Mouse (Mus musculus) embryonic stem cell, embryonic (primary cell): ENCODE measurements at regions not wholly inside any gene's neighbourhood (a gene's known extent, or its start where the extent isn't known, plus 50 kb on each side); places are given as distances from the start of the nearest gene placed in this dataset.

ENCODE experiments used
- CTCF ChIA-PET, 4 experiments: fragments of 300-600 bp in 2 of 4; fragments of 350-600 bp in 2 of 4; sonication (Branson Sonifier 250); formaldehyde crosslinking; loops; one replicate each; lab custom pipeline; 2022; ENCODE audit warnings: inconsistent platforms in 2 of 4; lab: Charles Lee
- POLR2A ChIA-PET, 4 experiments: fragments of 300-600 bp in 2 of 4; fragments of 350-600 bp in 2 of 4; sonication (Branson Sonifier 250); formaldehyde crosslinking; loops; one replicate each; lab custom pipeline; 2022; ENCODE audit warnings: antibody characterized with exemption in 4 of 4, inconsistent platforms in 1 of 4; lab: Charles Lee

DNA sequence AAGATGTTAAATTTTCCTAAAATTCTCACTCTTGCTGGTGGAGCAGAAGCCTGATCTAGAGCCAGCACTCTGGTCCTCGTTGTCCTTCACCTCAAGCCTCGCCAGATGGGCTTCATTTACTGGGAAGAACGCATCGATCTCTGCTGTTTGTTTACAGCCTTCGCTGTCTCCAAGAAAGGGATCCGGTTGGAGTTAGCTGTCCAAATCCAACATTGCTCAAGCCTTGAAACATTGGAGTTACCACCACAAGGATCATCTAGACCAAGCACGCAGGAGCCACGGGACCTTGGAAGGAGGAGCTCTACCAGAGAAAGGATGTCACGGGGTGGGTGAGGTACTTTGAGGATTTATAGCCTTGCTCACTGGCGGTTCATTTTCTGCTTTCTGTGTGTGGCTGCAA is 788.2 kb downstream of the Fat4 start:
- CTCF ChIA-PET = no interaction called here
- POLR2A ChIA-PET = no interaction called here

DNA sequence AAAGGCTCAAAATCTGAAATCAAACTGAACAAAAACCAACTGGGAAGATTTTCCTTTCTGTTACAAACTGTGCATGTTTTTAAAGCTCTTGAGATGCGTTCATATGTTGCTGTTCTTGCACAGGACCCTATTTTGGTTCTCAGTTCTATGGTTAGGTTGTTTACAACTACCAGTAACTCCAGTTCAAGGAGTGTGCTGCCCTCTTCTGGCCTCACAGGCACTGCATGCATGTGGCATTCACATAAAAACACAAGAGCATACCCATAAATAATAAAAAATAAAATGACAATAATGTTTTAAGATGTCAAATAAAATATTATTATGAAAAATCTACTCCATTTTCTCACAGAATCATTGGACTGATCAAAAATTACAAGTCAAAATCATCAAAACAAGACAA is 818.9 kb downstream of the Fat4 start:
- CTCF ChIA-PET = interaction anchor here in 1 of 4 experiments (0.6 kb wide), 1 partner anchor 822 kb away, joined by 3 read pairs; no protein-coding TSS in a partner anchor
- POLR2A ChIA-PET = no interaction called here

DNA sequence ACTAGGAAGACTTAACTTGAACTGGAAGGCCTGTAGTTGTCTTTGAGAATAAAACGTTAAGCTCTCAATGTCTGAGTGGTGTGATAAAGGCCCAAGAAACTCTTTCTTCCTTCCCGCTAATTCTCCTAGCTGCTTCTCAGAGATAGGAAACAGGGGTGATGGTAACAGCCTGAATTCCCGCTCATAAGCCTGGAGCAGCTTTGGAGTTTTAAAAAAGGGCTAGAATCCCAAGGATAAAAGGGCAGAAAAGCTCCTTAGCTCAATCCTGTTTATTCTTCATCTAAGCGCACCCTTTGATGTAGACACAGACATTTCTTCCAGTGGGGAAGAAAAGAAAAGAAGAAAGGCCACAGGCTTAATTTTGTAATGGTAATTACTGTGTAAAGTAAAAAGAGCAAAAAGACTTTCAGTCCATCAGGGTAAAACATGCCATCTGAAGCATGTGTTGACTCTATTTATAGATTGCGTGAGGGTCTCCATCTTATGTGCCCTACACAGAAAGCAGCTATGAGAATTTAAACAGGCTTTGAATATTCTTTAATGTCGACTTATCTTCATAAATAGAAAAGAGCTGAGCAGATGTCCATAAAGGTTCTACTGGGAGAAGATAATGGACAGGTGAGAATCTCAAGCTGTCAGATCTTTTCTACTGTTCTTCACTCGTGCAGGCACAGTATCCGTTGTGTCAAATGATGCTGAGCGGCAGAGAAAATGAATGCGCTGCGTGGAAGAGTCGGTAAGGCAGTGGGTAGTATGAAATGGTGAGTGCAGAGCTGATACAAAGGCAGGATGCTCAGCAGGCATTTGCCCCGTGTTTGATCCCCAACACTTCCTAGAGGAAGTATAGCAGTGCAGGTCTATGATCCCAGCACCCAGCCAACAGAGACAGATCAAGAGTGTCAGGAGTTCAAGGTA is 818.0 kb upstream of the Intu start:
- CTCF ChIA-PET = interaction anchor here in 1 of 4 experiments (0.7 kb wide), 1 partner anchor 680 kb away, joined by 3 read pairs; no protein-coding TSS in a partner anchor
- POLR2A ChIA-PET = interaction anchor here in 1 of 4 experiments (0.7 kb wide), 1 partner anchor 703 kb away, joined by 3 read pairs; no protein-coding TSS in a partner anchor

GRCm38 (mm10) chr3:39714056-39714592 is 817.0 kb upstream of the Intu start:
- ChIA-PET CTCF (interaction anchor here in 1 of 4 experiments (0.7 kb wide), 1 partner anchor 679 kb away, joined by 3 read pairs; no protein-coding TSS in a partner anchor), POLR2A (no interaction called here)

- ChIA-PET POLR2A (no interaction called here), CTCF (no interaction called here)
Measured at GRCm38 (mm10) chr3:39718946-39719545, 812.0 kb upstream of the Intu start.

DNA sequence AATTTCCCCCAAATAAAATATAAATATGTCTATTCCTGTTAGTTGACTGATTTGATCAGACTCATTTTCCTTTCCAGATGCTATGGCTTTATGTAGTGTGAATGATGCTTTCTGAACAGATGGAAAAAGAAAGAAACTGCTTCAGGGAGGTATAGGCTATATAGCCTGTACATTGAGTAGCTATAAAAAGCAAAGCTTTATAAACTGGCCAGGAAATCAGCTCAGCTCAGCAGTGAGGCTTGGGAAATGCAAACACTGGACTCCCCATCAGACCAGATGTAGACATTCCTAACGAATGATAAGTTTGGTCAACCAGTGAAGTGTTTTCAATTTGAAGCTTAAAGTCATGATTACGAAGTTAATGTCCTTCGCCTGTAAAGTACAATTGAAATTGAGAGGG is 805.3 kb upstream of the Intu start:
- ChIA-PET CTCF (no interaction called here), POLR2A (no interaction called here)

- CTCF ChIA-PET = no interaction called here
- POLR2A ChIA-PET = no interaction called here
Measured at GRCm38 (mm10) chr3:39736639-39737038, 794.4 kb upstream of the Intu start.

- ChIA-PET POLR2A (no interaction called here), CTCF (no interaction called here)
Measured at GRCm38 (mm10) chr3:39745947-39746346, 785.1 kb upstream of the Intu start.

- POLR2A ChIA-PET = no interaction called here
- CTCF ChIA-PET = no interaction called here
Measured at GRCm38 (mm10) chr3:39768981-39769568, 762.0 kb upstream of the Intu start.

DNA sequence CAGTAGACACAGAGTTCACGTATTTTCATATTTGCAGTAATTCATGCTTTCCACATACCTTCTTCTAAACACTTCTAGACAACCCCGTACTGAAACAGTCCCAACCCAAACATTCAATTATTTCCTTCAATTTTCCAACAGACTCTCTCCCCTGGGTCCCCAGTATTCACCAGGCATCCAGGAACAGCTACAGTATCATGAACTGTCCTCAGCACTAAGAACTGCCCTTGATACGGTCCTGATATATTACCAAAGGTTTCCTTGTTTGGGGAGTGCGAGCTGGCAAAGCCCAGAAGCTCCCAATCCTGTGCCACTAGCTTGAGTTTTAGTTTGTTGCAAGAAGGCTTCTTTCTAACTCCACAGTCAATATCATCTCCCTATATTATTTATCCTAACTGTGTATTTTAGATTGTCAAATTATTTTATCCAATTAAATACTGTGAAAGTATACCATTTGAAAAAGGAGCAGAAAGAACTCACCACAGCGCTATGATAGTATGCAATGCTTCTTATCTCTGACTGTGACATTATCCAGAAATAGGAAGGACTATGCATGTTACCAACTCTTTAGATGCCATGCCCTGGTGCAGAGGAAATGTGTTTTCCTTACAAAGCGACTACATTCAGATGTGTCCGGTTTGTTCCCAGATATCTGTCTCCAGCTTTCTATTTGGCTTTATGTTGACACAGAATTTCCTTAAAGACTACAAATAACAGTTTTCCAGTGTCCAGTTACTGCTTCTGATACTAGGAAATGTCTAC is 754.6 kb upstream of the Intu start:
- CTCF ChIA-PET = no interaction called here
- POLR2A ChIA-PET = no interaction called here

DNA sequence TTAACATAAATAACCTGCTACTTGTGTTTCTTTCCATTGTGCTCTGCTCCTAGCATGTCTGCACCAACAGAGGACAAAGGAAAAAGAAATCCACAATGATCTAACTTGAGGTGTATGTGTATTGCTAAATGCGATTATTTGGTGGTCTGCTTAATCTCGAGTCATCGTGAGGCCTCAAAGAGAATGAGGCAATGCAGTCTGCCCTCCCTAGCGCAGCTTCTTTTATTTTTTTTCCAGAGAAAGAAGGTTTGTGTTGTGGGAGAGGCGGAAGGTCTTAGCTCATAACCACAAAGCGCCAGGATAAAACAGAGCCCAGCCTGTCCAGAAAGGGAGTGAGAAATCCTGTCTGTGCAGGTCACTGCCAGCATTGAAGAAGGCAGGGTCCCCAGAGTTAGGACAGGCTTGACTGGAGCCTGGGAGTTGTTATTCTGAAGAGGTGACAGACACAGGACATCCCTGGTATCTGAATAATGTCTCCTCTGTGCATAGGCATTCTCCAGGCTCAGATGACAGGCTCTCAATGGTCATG is 751.3 kb upstream of the Intu start:
- CTCF ChIA-PET = no interaction called here
- POLR2A ChIA-PET = interaction anchor here in 1 of 4 experiments (0.5 kb wide), 1 partner anchor 839 kb away, joined by 3 read pairs; no protein-coding TSS in a partner anchor

- POLR2A ChIA-PET = no interaction called here
- CTCF ChIA-PET = no interaction called here
Measured at GRCm38 (mm10) chr3:39780270-39780669, 750.8 kb upstream of the Intu start.

- ChIA-PET POLR2A (no interaction called here), CTCF (no interaction called here)
Measured at GRCm38 (mm10) chr3:39784901-39785300, 746.2 kb upstream of the Intu start.

- ChIA-PET POLR2A (interaction anchor here in 1 of 4 experiments (0.6 kb wide), 1 partner anchor 917 kb away, joined by 3 read pairs; no protein-coding TSS in a partner anchor), CTCF (no interaction called here)
Measured at GRCm38 (mm10) chr3:39809586-39809985, 721.5 kb upstream of the Intu start.

DNA sequence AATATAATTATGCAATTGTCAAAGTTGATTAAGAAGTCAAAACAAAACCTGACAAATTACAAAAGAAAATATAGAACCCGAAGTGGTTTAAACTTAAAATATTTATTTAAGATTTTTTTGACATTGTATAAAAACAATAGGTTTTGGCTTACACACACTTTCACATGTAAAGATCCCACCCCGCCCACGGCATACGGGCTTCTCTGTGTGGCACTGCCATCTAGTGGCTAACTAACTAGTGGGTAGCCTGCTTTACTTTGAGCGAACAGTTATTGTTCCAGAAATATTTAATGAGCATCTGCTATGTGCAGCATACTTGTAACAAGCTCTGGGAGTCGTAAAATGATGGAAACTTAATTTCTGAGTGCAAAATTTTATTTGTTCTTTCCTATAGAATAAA is 716.3 kb upstream of the Intu start:
- CTCF ChIA-PET = no interaction called here
- POLR2A ChIA-PET = no interaction called here

- CTCF ChIA-PET = no interaction called here
- POLR2A ChIA-PET = no interaction called here
Measured at GRCm38 (mm10) chr3:39830488-39831056, 700.5 kb upstream of the Intu start.

GRCm38 (mm10) chr3:39838377-39839145 is 692.5 kb upstream of the Intu start:
- CTCF ChIA-PET = interaction anchor here in 1 of 4 experiments (0.6 kb wide), 1 partner anchor 162 kb away, joined by 7 read pairs; no protein-coding TSS in a partner anchor

DNA sequence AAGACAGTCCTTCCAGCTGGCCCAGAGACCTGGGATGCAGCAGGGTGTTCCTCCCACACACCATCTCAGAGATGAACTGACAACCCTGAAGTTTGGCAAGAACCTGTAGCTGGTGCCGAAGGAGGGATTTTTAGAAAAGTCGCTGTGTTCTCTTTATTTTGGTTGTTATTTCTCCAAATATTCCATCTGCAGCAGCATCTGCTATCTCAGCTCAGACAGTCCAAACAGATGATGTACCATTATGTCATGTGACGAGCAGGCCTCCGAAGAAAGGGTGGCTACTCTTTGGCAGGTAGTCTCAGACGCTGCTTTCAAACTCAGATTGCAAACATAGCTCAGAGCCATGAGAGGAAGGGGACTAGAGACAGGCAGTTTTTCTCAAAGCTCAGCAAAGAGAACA is 690.1 kb upstream of the Intu start:
- POLR2A ChIA-PET = interaction anchor here in 1 of 4 experiments (0.6 kb wide), 1 partner anchor 627 kb away, joined by 5 read pairs; no protein-coding TSS in a partner anchor
- CTCF ChIA-PET = no interaction called here

More at GRCm38 (mm10) chr3:39838377-39839145, 692.5 kb upstream of the Intu start:
- POLR2A ChIA-PET = no interaction called here
